Mouse (Mus musculus) bone marrow macrophage, adult 2 months (primary cell): ENCODE results near the gene Tmem207.

Source experiments
- CTCF ChIP-seq: IDR thresholded peaks from 2 replicates; pipeline ENCODE4 v1.5.1; 2012; ENCODE audit warnings: low read depth, mild to moderate bottlenecking, low read length, moderate library complexity
- POLR2A ChIP-seq: IDR thresholded peaks from 2 replicates; pipeline ENCODE4 v1.6.1; 2012; ENCODE audit warnings: mild to moderate bottlenecking, low read depth, low read length, borderline replicate concordance

GRCm38 (mm10) chr16:26574173-26574572, 47.6 kb upstream of the Tmem207 start:
- no peak for TF ChIP-seq CTCF
- TF ChIP-seq POLR2A: no peak
